Mouse (Mus musculus) cerebral cortex, adult 2 months (tissue): Measurements from ENCODE around the gene Ssu72.

Source experiments
- WGBS: fragments of 180-500 bp; shearing (Covaris S2); methylation state at CpG from one replicate; pipeline ENCODE4 v1.1.7; 2018; 5-methylcytosine and 5-hydroxymethylcytosine counted together

Ssu72 gene

DNA sequence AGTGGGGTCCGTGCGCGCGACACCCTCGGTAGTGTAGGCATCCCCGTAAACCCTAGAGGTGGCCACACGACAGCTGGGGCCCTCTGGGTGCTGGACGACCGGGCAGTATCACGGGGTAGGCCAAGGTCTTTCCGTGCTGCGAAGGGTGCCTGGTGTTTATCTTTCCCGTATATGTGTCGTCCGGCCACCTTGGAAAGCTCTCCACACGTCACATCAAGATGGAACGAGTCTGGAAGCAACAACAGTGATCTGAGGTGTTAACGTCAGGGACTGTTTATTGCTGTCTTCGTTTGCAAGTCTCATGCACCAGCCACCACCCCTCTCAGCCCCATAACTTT is 961 bp downstream of the Ssu72 start:
- WGBS, result 0% methylated on average over 19 of the region's 19 CpGs

DNA sequence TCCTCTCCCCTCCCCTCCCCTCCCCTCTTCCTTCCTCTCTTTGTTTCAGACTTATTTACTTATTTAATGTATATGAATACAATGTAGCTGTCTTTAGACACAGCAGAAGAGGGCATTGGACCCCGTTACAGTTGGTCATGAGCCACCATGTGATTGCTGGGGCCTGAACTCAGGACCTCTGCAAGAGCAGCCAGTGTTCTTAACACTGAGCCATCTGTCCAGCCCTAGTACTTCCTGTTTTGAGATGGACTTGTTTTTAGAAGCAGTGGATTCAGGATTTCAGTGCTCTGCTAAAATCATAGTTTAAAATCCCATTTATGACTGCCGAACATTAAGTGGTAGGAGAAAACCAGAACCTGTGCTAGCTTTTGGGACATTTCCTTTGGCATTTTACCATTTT is 4.0 kb downstream of the Ssu72 start:
- 31% methylated on average over 2 of the region's 2 CpGs for WGBS

DNA sequence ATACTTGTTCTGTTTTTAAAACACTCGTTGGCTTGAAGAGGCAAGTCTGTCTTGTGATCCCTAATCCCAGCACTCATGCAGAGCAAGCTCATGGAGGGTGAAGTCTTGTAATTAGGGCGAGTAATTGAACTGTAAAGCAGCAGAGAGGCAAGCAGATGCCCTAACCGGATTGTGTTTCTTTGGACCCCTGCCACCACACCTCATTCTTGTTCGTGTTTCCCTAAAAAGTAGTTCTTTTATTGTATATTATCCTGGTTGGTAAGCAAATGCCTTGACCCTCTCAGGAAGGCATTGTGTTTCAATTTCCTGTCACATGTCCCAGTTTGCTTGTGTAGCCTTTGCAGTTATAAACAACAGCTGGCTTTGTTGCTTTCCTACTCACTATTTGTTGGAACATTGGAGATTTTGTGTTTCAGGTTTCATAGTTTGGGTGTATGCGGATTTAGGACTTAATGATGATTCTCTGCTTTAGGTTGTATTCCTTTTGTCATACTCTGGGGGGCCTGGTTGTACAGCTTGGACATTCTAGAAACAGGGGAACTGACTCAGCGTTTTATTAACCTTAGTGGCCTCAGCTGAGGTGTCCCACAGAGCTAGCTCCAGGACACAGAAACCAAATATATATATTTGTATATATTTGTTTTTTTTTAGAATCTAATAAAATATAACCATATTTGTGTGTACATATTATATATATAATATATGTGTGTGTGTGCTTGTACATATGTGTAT is 6.1 kb downstream of the Ssu72 start:
- WGBS, result 37% methylated on average over 6 of the region's 6 CpGs

DNA sequence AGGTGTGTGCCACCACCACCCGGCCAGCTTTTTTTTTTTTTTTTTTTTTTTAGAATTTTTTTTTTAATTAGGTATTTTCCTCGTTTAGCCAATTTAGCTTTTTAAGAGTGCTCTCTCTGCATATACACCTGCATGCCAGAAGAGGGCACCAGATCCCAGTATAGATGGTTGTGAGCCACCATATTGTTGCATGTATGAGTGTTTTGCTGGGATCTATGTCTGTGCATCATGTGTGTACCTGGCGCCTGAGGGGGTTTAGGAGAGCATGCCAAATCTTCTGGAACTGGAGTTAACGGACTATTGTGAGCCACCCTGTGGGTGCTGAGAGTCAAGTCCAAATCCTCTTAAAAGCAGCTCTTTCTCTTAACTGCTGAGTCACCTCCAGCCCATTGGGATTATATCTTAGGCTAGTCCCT is 17.1 kb downstream of the Ssu72 start:
- WGBS, result 26% methylated on average over 4 of the region's 4 CpGs

DNA sequence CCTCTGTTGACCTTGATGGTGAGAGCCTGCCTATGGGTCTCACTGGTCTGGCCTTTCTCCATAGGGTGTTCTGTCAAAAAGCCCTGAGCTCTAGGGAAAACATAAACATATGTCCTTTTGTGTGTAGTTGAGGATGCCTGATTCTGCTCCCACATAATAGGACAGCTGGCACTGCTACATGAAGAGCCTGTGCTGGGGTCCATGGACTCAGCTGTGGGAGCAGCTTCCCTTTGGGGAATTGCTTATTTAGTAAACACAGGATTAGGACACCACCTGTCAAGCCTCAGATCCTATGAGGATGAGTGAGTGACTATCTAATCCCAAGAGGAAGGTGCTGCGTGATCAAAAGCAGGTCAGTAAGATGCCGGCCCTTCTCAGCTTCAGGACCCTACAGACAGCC is 23.4 kb downstream of the Ssu72 start:
- 90% methylated on average over 2 of the region's 2 CpGs for WGBS

DNA sequence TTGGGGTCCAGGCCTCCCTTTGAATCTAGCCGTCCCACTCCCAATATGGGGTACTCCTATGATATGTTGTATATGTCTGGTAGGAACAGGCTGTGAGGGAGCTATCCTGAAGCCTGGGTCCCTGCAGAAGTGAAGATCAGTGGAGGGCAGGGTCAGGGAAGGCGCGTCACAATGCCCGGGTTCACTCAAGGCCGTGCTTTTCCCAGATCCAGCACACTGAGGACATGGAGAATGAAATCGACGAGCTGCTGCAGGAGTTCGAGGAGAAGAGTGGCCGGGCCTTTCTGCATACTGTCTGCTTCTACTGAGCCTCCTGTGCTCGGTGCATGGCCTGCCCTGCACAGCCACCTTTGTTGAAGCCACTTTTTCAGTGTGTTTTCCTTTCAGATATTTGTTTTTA is 28.7 kb downstream of the Ssu72 start:
- WGBS, result 79% methylated on average over 10 of the region's 10 CpGs

DNA sequence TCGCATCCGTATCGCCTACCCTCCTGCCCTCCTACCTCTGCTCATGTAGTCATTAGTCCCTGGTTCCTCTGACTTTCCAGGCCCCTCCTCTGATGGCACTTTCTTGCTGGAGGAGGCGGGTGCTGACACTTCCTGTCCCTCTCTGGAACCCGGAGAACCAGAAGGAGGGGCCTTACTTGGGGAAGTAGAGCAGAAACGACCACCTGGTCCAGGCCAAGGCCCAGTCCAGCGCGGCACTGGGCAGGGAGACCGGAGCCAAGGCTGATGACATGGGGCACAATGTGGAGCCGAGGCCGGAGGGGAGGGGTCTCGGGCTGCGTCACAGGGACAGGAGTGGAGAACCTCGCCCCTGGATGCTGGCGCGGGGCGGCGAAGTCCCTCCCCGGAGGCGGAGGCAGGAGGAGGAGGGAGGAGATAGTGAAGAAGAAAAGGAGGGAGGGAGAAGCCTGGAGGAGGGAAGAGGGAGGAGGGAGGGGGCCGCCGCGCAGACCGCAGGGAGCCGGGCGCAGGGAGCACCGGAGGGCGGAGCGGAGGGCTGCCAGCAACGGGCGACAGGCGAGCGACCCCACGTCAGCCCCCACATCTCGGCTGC is 29.8 kb downstream of the Ssu72 start, which contains the start of gene Tmem240:
TSS of gene Tmem240 (plus strand) at position 451 of the 592 bp plus-strand sequence.
- under 1% methylated on average over 33 of the region's 35 CpGs for WGBS

DNA sequence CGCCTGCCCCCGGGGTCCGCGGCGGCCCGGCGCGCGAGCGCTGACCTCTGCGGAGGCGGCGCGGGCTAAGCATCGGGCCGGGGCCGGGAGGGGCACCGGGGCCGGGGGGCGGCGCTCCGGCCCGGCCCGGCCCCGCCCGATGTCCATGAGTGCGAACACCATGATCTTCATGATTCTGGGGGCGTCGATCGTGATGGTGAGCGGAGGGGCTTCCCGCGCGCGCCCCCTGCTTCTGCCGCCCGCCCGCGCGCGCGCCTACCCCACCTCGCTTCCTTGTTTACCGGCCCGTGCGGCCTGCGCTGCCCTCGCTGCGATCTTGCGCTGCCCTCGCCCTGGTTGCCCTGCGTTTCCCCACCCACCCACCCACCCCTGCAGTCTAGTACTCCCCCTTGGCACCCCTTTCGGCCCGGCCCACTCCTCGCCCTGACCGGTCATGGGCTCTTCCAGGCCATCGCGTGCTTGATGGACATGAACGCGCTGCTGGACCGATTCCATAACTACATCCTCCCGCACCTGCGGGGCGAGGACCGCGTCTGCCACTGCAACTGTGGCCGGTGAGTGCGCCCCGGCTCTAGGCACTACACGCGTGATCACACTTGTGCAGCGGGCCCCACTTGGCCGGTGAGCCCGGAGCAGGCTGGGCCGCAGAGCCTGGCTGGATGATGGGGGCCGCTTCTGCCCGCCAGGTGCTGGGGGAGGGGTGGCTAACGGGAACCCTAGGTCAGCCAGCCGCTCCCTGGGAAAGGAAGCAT is 30.5 kb downstream of the Ssu72 start:
- WGBS, result 2% methylated on average over 69 of the region's 79 CpGs

DNA sequence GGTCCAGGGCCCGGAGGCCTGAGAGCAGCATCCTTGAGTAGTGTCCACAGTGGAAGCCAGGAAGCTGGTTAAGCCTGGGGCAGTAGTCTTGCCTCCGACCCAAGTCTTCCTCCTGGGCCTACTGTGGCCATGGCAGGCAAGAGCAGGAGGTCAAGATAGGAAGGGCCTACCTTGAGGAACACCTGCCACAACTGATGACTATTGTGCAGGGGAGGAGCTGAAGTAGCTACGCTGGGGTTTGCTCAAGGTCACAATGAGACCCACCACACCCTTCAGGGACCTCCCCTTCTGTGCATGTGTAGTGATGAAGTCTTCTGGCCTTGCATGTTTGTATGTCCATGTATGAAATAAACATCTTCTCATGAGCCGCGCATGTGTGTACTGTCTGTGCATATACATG is 31.2 kb downstream of the Ssu72 start:
- WGBS, result 61% methylated on average over 5 of the region's 5 CpGs

DNA sequence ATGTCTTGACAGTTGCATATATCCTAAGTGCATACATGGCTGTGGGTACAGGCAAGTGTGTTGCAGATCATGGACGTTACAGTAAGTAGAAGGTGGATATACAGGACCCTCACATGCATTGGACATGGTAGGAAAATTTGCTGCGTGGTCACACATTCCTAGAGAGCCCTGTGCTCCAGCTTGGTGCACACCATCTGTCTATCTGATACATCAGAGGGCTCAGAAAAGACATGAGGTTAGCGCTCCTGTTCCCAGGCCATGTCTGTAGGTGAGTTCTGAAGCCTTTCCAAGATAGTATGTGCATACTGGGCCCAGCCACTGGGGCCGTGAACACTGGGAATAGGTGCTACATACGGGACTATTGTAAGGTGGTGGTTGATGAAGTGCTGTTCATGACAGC is 31.8 kb downstream of the Ssu72 start:
- 76% methylated on average over 5 of the region's 5 CpGs for WGBS

DNA sequence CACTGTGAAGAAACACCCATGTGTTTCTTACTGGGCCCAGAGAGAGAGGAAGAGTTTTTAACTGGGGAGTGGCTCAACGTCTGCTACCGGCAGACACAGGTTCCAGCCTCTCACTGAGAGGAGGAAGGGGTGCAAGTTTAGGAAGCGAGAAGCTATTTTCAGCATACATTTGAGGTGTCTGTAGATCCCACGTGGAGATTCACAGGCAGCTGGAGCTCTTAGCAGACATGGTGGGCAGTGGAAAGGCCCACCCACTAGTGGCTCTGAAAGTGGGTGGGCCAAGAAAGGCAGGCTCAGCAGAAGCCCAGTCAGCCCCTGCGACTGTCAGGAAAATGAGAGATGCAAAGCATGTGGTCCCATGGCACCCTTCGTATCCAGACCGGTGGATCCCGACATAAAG is 33.7 kb downstream of the Ssu72 start:
- WGBS, result 32% methylated on average over 8 of the region's 8 CpGs

DNA sequence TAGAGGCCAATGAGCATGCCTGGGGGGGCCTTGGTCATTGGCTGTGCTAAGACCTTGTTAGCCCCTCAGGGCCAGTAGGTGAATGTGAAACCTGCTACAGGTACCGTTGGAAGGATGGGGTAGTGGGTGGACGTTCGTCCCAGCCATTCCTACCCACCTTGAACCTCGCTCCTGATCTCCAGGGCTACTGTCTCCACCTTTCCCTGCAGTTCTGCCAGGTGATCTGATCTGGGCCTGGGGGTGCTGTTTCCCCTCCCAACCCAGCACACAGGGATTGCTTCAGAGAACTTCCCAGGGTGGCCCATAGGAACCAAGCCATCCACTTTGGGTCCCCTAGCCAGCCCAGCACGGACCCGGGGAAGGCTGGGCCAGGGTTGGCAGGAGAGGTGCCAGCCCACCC is 34.6 kb downstream of the Ssu72 start:
- WGBS, result 76% methylated on average over 6 of the region's 6 CpGs

DNA sequence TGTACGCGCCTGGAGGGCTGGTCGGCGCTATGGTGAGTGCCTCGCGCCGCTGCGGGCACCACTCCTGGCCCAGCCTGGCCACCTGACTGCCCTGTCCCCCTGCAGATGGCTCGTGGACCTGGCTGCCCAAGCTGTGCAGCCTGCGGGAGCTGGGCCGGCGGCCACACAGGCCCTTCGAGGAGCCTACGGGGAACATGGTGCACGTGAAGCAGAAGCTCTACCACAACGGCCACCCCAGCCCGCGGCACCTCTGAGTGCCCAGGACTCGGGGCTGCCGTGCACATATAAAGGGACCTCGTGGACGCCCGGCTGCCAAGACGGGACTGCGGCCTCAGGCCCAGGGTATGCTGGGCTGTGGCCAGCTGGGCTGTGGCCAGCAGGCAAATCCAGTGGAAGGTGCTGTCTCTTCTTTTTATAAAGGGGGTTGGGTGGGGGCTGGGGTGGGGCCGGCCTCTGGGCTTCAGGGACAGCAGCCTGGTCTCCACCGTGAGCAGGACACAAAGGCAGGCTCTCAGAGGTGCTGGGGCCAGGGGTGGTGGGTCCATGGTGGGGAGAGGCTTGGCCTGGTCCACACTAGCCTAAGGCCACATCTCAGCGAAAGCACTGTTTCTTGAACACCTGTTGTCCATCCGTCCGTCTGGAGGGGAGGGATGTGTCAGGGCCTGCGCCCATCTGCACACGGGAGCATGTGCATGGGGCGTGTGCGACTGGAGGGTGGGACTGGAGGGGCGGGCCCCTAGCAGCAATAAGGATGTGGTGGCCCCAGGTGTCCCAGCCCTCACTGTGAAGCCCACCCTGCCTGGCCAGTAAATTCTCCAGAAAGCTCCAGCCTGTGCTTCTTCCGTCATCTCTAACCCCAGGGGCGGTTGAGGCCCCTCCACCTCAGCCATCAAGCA is 35.4 kb downstream of the Ssu72 start:
- WGBS, result 54% methylated on average over 37 of the region's 37 CpGs

DNA sequence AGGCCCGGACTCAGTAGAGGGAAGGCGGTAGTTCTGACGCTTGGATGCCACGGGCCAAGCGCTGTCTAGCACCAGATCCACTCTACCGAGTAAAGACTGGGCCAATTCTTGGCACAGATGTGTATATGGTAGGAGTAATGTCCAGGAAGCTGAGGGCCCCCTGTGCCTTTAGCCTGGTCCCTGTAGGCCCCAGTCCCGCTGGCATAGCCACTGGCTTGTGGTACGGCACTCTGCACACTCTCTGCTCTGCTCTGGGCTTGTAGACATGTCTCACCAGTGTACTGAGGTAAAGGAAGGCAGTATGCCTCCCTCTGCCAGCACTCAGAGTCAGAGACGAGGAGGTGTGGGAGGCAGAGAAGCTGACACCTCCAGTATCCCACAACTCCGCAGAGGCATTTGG is 36.1 kb downstream of the Ssu72 start:
- WGBS, result 71% methylated on average over 10 of the region's 10 CpGs

DNA sequence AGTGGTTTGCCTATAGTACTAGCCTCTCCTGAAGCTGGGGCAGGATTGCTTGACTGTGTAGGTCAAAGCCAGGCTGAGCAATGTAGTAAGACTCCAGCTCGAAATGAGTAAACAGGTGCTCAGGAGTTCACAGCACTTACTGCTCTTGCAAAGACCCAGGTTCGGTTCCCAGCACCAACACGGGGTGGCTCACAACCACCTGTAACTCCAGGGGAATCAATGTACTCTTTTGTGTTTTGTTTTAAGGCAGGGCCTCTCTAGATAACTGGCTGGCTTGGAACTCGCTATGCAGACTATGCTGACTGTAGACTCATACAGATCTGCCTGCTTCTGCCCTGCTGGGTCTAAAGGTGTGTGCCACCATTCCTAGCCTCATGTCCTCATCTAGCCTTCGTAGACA is 38.1 kb downstream of the Ssu72 start:
- whole genome bisulfite sequencing, result 93% methylated on average over 5 of the region's 5 CpGs

DNA sequence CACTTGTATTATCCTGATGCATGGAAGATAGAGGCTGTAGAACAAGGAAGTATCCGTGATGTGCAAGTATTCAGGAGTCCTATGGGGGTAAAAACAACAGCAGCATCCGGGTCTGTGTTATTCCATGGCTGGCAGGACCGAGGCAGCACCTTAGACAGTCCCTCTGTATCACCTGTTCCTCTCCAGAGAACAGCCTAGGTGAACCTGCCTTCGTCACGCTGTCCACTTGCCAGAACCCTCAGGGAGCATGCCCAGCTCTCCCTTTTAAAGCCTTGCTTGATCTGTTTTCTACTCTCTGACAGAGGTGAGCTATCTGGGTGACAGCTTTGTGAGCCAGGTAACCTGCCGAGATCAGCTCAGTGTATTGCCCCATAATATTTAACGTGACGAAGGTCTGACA is 39.9 kb downstream of the Ssu72 start:
- WGBS, result 74% methylated on average over 8 of the region's 8 CpGs

DNA sequence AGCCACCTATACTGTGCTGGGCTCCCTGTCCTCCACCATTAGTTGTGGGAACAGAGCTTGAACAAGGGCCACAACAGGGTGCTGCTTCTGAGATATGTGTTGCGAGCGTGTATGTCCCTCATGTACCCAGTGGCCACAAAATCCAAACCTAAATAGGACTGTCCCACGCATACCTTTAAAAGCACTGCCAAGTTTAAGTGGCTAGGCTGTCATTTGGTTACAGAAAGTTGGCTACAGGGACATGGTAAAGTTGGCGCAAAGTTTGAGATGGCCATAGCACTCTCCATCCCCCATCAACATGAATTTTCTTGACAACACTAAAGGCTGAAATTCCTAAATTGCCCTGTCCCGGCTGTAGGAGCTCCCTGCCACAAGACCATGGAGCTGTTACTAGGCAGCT is 40.5 kb downstream of the Ssu72 start:
- 84% methylated on average over 5 of the region's 5 CpGs for WGBS

DNA sequence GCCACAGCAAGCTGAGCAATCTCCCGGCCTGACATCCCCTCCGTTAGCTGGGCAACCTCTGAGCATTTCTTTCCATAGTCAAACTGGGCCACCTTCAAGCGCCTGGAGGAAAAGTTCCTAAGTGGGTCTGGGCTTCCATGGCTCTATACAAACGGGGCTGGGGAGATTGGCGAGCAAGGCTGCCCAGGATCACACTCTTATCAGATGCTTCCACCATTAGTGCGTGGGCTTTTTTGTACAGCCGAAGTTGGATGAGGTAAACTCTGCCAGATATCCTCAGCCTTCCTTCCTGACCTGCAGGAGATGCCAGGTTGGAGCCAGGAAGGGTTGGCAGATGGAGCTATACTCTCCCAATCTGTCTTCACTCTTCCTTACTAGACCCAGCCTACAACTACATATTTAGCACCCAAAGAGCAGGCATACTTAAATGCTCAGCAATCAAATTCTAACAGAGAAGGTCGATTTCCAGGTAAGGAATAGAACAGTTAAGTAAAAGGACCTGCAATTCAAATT is 41.5 kb downstream of the Ssu72 start:
- 60% methylated on average over 8 of the region's 8 CpGs for WGBS

DNA sequence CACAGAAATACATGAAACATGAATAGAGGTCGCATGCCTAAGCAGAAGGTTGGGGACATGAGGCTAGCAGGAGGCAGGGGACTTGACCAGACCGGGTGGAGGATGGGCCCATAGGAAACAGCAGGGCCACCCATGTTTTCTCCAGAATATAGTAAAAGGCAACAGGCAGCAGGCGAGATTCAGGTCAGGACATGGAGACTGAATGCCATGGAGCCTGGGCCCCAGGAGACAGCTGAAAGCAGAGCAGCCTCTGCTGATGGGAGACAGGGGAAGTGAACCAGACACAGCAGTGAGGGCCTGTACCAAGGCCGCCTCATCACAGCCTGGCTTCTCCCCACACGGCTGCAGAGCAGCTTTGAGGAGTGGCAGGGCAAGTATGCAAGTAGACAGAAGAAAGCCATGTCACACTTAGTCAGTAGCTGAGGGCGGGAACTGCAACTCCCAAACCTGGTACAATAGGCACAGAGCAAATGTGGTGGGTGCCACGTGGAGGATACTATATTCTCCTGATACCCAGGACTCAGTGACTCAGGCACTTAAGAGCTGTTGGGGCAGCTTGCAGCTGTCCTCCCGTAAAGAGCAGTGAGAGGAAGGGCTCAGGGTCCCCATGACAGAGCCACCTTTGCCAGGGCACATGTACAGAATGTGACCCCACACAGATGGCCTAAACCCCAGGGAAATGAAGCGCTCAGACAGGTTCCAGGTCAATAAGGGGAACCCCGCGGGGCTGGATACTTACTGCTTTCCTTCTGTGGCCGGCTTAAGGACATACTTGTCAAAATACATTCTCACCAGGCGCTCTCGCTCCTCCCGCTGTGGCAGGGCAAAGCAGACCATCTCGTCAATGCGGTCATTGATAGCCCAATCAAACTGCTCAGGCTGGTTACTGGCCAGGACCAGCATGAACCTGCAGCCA is 42.2 kb downstream of the Ssu72 start:
- WGBS, result 69% methylated on average over 17 of the region's 17 CpGs

DNA sequence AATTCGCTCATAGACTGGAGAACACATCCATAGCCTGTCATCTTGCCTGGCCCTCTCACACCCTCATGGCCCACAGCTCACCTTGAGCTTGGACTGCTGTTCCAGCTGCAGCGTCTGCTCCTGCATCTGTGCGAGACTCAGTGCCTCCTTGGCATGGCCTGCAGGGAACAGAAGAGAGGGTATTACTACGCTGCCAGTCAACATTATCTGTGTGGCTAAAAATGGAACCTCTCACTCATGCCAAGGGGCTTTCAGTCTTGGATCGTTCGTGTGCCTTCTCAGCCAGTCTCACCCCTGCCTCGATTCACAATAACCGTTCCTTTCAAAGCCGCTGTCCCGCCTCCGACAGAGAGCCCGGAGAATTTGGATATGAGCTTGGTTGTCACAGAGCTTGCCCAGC is 52.4 kb downstream of the Ssu72 start:
- 64% methylated on average over 12 of the region's 12 CpGs for WGBS
